Mouse (Mus musculus) heart, adult 2 months (tissue): ENCODE data around the gene Tbc1d14.

Source experiments
- CTCF ChIP-seq: fragments of 200-600 bp; IDR thresholded peaks from 2 replicates; pipeline ENCODE4 v1.8.1; 2022; ENCODE audit warnings: antibody characterized with exemption, mild to moderate bottlenecking, moderate library complexity
- POLR2A ChIP-seq: fragments of 200-500 bp; IDR thresholded peaks from 2 replicates; pipeline ENCODE4 v1.6.1; 2011; ENCODE audit warnings: mild to moderate bottlenecking, low read depth, low read length, control low read depth; ENCODE audit not compliant: insufficient read depth

GRCm38 (mm10) chr5:36479735-36480134 lies 113.3 kb downstream of the Tbc1d14 start:
- TF ChIP-seq CTCF: no peak
- no peak for TF ChIP-seq POLR2A
